Mouse (Mus musculus): ENCODE results near the gene Gabarapl2. TPM values are rescaled to one million over a fixed set of nuclear protein-coding genes. Genes with fewer than 3 reads are reported as not detected.

Gabarapl2 gene
- polyA plus RNA-seq, 1 experiment from 2014 or later, result 314 TPM

DNA sequence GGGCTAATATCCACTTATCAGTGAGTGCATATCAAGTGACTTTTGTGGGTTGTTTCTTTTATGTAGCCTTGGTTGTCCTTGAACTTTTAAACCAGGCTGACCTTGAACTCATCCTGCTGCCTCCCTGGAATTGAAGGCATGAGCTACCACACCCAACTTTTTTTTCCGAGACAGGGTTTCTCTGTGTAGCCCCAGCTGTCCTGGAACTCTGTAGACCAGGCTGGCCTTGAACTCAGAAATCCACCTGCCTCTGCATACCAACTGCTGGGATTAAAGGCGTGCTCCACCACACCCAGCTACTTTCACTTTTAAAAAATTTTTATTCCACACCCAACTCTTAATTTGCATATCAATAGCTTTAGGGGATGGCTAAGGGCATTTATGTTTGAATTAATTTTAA is 3.0 kb downstream of the Gabarapl2 start:
- WGBS, result 95% methylated on average over 2 of the region's 2 CpGs
- peaks cover 13% of the 10 kb centered on the region for H3K36me3 ChIP-seq (ENCODE audit: control insufficient read depth, insufficient read depth, low read length)
- no peak for ATAC-seq (ENCODE audit: insufficient read depth, low FRiP score, low TSS enrichment)
- no peak overlapping the region for H3K9ac ChIP-seq (ENCODE audit: low read length)
- H3K27me3 ChIP-seq (ENCODE audit: control insufficient read depth, insufficient read depth, low read length), result no peaks in the 10 kb centered on the region
- H3K27ac ChIP-seq (ENCODE audit: low read depth, low read length), result no peak overlapping the region
- no peaks in the 10 kb centered on the region for H3K9me3 ChIP-seq (ENCODE audit: control insufficient read depth, low read length)
- DNase-seq (ENCODE audit: low spot score), result no peak
- peaks cover 9% of the 10 kb centered on the region for H3K4me1 ChIP-seq (ENCODE audit: control insufficient read depth, insufficient read depth, low read length)
- no peak overlapping the region for H3K4me3 ChIP-seq (ENCODE audit: low read depth, low read length)
- no peak overlapping the region for H3K4me2 ChIP-seq (ENCODE audit: low read depth)

GRCm38 (mm10) chr8:111947144-111947543 is 6.6 kb downstream of the Gabarapl2 start:
- Histone ChIP-seq H3K9me3 (ENCODE audit: control insufficient read depth, low read length) (no peaks in the 10 kb centered on the region), H3K4me2 (ENCODE audit: low read depth) (no peak overlapping the region), H3K4me1 (ENCODE audit: control insufficient read depth, insufficient read depth, low read length) (no peaks in the 10 kb centered on the region), H3K27ac (ENCODE audit: low read depth, low read length) (no peak overlapping the region), H3K4me3 (ENCODE audit: low read depth, low read length) (no peak overlapping the region), H3K9ac (ENCODE audit: low read length) (no peak overlapping the region), H3K36me3 (ENCODE audit: control insufficient read depth, insufficient read depth, low read length) (peaks cover 13% of the 10 kb centered on the region), H3K27me3 (ENCODE audit: control insufficient read depth, insufficient read depth, low read length) (no peaks in the 10 kb centered on the region)
- ATAC-seq (ENCODE audit: insufficient read depth, low FRiP score, low TSS enrichment), result no peak
- no peak for DNase-seq (ENCODE audit: low spot score)
- 87% methylated on average over 2 of the region's 2 CpGs for WGBS

DNA sequence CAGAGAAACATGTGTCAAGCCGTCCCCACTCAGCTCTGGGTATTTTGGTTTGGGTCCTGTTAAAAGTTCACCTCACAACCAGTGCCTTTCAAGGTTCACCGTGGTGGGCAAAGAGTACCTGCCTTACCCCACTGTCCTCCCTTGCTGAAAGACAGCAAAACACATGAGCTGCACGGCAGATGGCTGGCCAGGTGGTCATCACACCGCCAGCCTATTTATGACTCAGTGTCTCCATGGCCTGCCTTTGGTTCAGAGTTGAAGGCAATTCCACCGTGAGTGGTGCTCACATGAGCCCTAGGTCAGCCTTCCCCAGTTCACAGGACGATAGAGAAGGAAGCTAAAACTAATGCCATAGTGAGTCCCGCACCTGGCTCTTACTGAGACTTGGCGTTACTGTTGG is 7.5 kb downstream of the Gabarapl2 start:
- no peak for DNase-seq (ENCODE audit: low spot score)
- Histone ChIP-seq H3K9me3 (ENCODE audit: control insufficient read depth, low read length) (no peaks in the 10 kb centered on the region), H3K4me3 (ENCODE audit: low read depth, low read length) (no peak overlapping the region), H3K27me3 (ENCODE audit: control insufficient read depth, insufficient read depth, low read length) (no peaks in the 10 kb centered on the region), H3K4me2 (ENCODE audit: low read depth) (no peak overlapping the region), H3K27ac (ENCODE audit: low read depth, low read length) (no peak overlapping the region), H3K4me1 (ENCODE audit: control insufficient read depth, insufficient read depth, low read length) (no peaks in the 10 kb centered on the region), H3K36me3 (ENCODE audit: control insufficient read depth, insufficient read depth, low read length) (peaks cover 13% of the 10 kb centered on the region), H3K9ac (ENCODE audit: low read length) (no peak overlapping the region)
- 88% methylated on average over 8 of the region's 8 CpGs for WGBS
- no peak for ATAC-seq (ENCODE audit: insufficient read depth, low FRiP score, low TSS enrichment)

DNA sequence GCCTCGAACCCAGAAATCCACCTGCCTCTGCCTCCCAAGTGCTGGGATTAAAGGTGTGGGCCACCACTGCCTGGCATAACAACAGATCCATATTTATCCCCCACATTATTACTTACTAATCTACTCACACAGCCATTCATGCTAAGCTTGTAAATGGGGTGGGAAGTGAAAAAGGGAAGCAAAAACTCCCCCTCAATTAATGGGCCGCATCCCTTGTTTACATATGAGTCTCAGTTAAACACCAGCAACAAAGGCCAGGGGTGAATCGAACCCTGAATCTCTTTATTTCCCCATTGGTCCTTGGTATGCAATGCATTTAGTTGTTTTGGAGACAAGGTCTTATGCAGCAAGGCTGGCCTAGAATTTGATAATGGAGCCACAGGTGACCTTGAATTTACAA is 10.3 kb downstream of the Gabarapl2 start:
- no peak overlapping the region for H3K4me2 ChIP-seq (ENCODE audit: low read depth)
- H3K9me3 ChIP-seq (ENCODE audit: control insufficient read depth, low read length), result no peaks in the 10 kb centered on the region
- 93% methylated on average over 3 of the region's 3 CpGs for WGBS
- ATAC-seq (ENCODE audit: insufficient read depth, low FRiP score, low TSS enrichment), result no peak
- no peak overlapping the region for H3K27ac ChIP-seq (ENCODE audit: low read depth, low read length)
- no peaks in the 10 kb centered on the region for H3K27me3 ChIP-seq (ENCODE audit: control insufficient read depth, insufficient read depth, low read length)
- no peaks in the 10 kb centered on the region for H3K4me1 ChIP-seq (ENCODE audit: control insufficient read depth, insufficient read depth, low read length)
- H3K36me3 ChIP-seq (ENCODE audit: control insufficient read depth, insufficient read depth, low read length), result peaks cover 18% of the 10 kb centered on the region; the same call in 1 of the 2 replicates
- DNase-seq (ENCODE audit: low spot score), result no peak
- no peak overlapping the region for H3K4me3 ChIP-seq (ENCODE audit: low read depth, low read length)
- H3K9ac ChIP-seq (ENCODE audit: low read length), result no peak overlapping the region

DNA sequence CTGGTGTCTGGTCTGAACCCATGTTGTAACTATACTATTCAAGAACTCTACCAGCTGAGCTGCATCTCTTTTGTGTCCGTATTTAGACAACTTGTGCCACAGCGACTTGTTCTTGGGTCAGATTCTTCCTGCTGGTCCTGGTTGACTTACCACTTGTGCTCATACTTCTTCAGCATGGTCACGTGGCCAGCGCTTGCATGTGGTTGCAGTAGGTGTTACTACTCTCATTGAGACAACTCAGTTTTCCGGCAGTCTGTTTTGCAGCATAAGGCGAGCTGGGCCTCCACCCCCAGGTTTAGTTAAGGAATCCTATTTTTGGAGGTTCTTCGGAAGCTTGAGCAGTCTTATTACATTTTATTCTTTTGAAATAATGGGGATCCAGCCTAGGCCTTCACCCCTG is 10.8 kb downstream of the Gabarapl2 start:
- Histone ChIP-seq H3K27me3 (ENCODE audit: control insufficient read depth, insufficient read depth, low read length) (no peaks in the 10 kb centered on the region), H3K9ac (ENCODE audit: low read length) (no peak overlapping the region), H3K4me3 (ENCODE audit: low read depth, low read length) (no peak overlapping the region), H3K4me1 (ENCODE audit: control insufficient read depth, insufficient read depth, low read length) (no peaks in the 10 kb centered on the region), H3K9me3 (ENCODE audit: control insufficient read depth, low read length) (no peaks in the 10 kb centered on the region), H3K4me2 (ENCODE audit: low read depth) (no peak overlapping the region), H3K36me3 (ENCODE audit: control insufficient read depth, insufficient read depth, low read length) (peaks cover 17% of the 10 kb centered on the region; the same call in 1 of the 2 replicates), H3K27ac (ENCODE audit: low read depth, low read length) (no peak overlapping the region)
- 96% methylated on average over 7 of the region's 7 CpGs for WGBS
- DNase-seq (ENCODE audit: low spot score), result no peak
- no peak for ATAC-seq (ENCODE audit: insufficient read depth, low FRiP score, low TSS enrichment)

- WGBS, result 95% methylated on average over 5 of the region's 5 CpGs
- Histone ChIP-seq H3K4me3 (ENCODE audit: low read depth, low read length) (no peak overlapping the region), H3K27me3 (ENCODE audit: control insufficient read depth, insufficient read depth, low read length) (no peaks in the 10 kb centered on the region), H3K36me3 (ENCODE audit: control insufficient read depth, insufficient read depth, low read length) (peaks cover 19% of the 10 kb centered on the region), H3K9ac (ENCODE audit: low read length) (no peak overlapping the region), H3K4me2 (ENCODE audit: low read depth) (no peak overlapping the region), H3K9me3 (ENCODE audit: control insufficient read depth, low read length) (no peaks in the 10 kb centered on the region), H3K4me1 (ENCODE audit: control insufficient read depth, insufficient read depth, low read length) (no peaks in the 10 kb centered on the region), H3K27ac (ENCODE audit: low read depth, low read length) (no peak overlapping the region)
- DNase-seq (ENCODE audit: low spot score) (no peak), ATAC-seq (ENCODE audit: insufficient read depth, low FRiP score, low TSS enrichment) (no peak)
Observed at GRCm38 (mm10) chr8:111951936-111952335, 11.4 kb downstream of the Gabarapl2 start.

GRCm38 (mm10) chr8:111954844-111955594 is 14.5 kb downstream of the Gabarapl2 start:
- no peaks in the 10 kb centered on the region for H3K4me1 ChIP-seq (ENCODE audit: control insufficient read depth, insufficient read depth, low read length)
- H3K9me3 ChIP-seq (ENCODE audit: control insufficient read depth, low read length), result no peaks in the 10 kb centered on the region
- ATAC-seq (ENCODE audit: insufficient read depth, low FRiP score, low TSS enrichment), result no peak
- no peak overlapping the region for H3K4me2 ChIP-seq (ENCODE audit: low read depth)
- DNase-seq (ENCODE audit: low spot score), result no peak
- H3K36me3 ChIP-seq (ENCODE audit: control insufficient read depth, insufficient read depth, low read length), result peaks cover 15% of the 10 kb centered on the region
- WGBS, result 90% methylated on average over 4 of the region's 4 CpGs
- H3K27me3 ChIP-seq (ENCODE audit: control insufficient read depth, insufficient read depth, low read length), result no peaks in the 10 kb centered on the region
- H3K27ac ChIP-seq (ENCODE audit: low read depth, low read length), result no peak overlapping the region
- H3K4me3 ChIP-seq (ENCODE audit: low read depth, low read length), result no peak overlapping the region
- H3K9ac ChIP-seq (ENCODE audit: low read length), result no peak overlapping the region

GRCm38 (mm10) chr8:111955879-111956278 is 15.4 kb downstream of the Gabarapl2 start:
- peaks cover 15% of the 10 kb centered on the region for H3K36me3 ChIP-seq (ENCODE audit: control insufficient read depth, insufficient read depth, low read length)
- WGBS, result 90% methylated on average over 5 of the region's 5 CpGs

DNA sequence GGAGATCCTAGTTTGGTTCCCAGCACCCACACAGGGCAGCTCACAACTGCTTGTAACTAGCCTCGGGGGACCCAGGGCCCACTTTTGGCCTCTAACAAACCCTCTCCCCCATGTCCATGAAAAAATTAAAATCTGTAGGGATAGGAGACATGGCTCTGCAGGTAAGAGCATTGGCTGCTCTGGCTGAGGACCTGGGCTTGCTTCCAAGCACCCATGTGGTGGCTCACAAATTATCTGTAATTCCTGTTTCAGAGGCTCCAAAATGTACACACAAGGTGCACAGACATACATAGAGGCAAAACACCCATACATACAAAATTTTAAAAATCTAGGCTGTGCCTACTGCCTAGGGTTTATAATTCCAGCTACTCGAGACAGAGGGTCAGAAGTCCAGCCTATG is 16.7 kb downstream of the Gabarapl2 start:
- no peak overlapping the region for H3K9ac ChIP-seq (ENCODE audit: low read length)
- H3K4me1 ChIP-seq (ENCODE audit: control insufficient read depth, insufficient read depth, low read length), result no peaks in the 10 kb centered on the region
- H3K4me3 ChIP-seq (ENCODE audit: low read depth, low read length), result no peak overlapping the region
- DNase-seq (ENCODE audit: low spot score) (no peak), ATAC-seq (ENCODE audit: insufficient read depth, low FRiP score, low TSS enrichment) (no peak)
- no peaks in the 10 kb centered on the region for H3K27me3 ChIP-seq (ENCODE audit: control insufficient read depth, insufficient read depth, low read length)
- WGBS, result 87% methylated on average over 2 of the region's 2 CpGs
- H3K36me3 ChIP-seq (ENCODE audit: control insufficient read depth, insufficient read depth, low read length), result peaks cover 15% of the 10 kb centered on the region
- H3K27ac ChIP-seq (ENCODE audit: low read depth, low read length), result no peak overlapping the region
- H3K9me3 ChIP-seq (ENCODE audit: control insufficient read depth, low read length), result no peaks in the 10 kb centered on the region
- no peak overlapping the region for H3K4me2 ChIP-seq (ENCODE audit: low read depth)

More at GRCm38 (mm10) chr8:111955879-111956278, 15.4 kb downstream of the Gabarapl2 start:
- H3K9me3 ChIP-seq (ENCODE audit: control insufficient read depth, low read length), result no peaks in the 10 kb centered on the region
- no peak overlapping the region for H3K9ac ChIP-seq (ENCODE audit: low read length)
- no peak overlapping the region for H3K4me2 ChIP-seq (ENCODE audit: low read depth)
- H3K4me3 ChIP-seq (ENCODE audit: low read depth, low read length), result no peak overlapping the region
- H3K27me3 ChIP-seq (ENCODE audit: control insufficient read depth, insufficient read depth, low read length), result no peaks in the 10 kb centered on the region
- DNase-seq (ENCODE audit: low spot score), result no peak
- no peak for ATAC-seq (ENCODE audit: insufficient read depth, low FRiP score, low TSS enrichment)
- H3K4me1 ChIP-seq (ENCODE audit: control insufficient read depth, insufficient read depth, low read length), result no peaks in the 10 kb centered on the region
- H3K27ac ChIP-seq (ENCODE audit: low read depth, low read length), result no peak overlapping the region
